Mouse (Mus musculus): ENCODE data around the gene Pot1a.
A peak's percentile ranks its signal among the peaks of the same experiment; 100 is the strongest.

The Pot1a gene

DNA sequence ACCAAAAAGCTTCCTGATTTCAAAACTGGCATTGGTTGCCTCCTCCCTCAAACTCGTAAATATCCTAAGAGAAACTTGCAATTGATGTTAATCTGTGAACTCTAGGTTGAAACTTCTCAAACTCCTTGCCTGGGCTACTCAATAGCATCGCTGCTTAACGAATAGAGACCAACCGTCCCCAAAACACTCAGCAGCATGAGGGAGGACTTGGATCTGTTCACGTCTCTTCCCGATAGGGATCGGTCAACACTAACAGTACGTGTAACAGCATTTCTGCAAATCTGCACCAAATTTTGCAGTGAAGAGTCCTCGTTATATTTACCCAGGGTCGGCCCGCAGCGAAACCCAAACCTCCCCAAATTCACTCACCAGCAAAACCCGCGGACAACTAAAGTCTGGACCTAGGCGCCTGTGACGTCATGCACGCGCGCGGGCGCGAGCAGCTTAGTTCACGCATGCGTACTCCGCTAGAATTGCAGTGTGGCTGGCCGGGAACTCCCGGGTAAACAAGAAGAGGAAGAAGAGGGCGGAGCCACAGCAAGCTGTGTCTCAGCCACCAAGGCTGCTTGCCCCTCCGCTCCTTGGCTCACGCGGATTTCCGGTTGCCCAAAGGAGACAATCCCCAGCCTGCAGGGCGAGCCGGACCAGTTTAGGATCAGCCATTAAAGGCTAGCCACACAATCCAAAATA is at the start of gene Pot1a:
TSS of gene Pot1a (minus strand) at position 441 of the 690 bp plus-strand sequence.
- peak; percentile 95 for DNase-seq (ENCODE audit: low spot score)

DNA sequence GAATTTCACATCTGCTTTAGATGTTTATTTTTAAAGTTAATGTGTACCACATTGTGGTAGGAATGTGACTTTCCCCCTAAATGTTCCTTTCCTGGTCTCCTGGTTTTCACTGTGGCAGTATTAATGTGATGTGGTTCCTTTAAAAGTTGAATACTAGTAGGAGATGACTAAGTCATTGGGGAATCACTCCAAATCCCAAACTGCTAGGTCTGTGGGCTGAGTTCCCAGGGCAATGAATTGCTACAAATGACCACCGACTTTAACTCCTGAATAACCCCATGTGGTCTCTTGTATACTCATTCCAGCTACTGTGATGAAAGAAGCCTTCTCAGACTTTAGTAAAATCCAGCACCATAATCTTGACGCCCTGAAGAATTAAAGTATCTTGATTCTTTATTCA is 27.2 kb upstream of the Pot1a start:
- no peak for DNase-seq (ENCODE audit: low spot score)

DNA sequence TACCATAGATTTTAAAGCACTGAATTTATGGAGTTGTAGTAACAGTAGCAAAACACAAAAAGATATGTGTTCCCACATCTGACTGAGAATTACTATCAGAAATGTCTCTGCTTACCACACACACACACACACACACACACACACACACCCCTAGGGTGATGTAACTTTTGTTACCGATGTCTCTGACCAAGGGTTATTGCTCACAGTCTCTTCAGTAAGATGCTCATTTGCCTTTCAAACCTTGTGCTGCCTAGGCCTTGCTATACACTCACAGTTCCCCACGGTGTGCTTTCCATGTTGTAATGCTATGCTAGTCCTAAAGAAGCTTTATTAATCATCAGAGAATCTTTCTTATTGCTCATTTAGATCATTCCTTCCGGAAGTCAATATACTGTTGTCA is 3.0 kb downstream of the Pot1a start:
- no peak for DNase-seq (ENCODE audit: low spot score)

DNA sequence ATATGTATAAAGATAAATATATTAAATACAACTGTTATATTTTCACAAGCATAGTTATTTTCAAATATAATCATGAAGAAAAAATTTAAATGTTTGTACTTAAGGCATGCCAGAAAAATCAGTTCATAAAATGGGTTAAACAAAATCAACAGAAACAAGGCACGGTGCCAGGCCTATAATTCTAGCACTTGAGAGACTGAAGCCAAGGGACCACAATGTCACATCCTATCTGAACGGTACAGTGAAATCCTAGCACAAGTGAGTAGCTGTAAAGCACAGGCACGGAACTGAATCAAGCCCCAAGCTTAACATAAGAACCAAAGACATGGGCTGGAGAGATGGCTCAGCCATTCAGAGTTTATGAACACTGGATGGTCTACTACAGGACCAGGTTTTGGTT is 6.8 kb downstream of the Pot1a start:
- no peak for DNase-seq (ENCODE audit: low spot score)

DNA sequence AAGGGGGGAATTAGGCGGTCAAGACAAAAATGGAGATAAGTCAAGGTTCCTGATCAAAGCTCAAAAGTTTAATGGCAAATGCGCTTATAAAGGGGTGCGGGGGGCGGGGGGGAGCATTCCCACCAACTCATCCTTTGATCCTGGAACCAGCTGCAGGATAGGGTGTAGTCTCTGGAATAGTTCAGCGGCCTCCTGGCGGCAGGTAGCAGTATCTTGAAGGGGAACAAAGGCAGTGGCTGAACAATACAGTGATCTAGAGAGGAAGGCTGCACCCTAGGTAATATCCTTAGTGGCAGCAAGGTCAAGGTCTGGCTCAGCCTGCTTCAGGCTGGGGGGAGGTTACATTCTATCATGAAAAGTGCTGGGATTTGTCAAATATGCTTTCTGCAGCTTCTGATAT is 7.8 kb downstream of the Pot1a start:
- no peak for DNase-seq (ENCODE audit: low spot score)

DNA sequence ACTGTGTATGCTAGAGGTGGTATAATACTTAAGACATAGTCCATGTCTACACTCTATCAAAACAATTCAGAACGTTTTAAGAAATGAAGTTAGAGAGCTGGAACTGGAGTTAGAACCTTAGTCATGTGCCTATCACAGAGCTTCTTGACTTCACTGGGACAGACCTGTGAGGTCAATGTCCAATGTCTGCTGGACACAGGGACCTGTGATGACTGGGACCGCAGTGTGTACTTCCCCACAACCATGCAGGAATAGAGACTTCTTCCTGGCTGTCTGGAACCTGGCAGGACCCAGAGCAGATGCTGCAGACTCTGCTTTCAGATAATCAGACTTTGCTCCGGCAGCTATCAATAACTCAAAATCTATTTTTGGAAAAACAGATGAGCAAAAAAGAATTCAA is 40.8 kb downstream of the Pot1a start:
- no peak for DNase-seq (ENCODE audit: low spot score)

DNA sequence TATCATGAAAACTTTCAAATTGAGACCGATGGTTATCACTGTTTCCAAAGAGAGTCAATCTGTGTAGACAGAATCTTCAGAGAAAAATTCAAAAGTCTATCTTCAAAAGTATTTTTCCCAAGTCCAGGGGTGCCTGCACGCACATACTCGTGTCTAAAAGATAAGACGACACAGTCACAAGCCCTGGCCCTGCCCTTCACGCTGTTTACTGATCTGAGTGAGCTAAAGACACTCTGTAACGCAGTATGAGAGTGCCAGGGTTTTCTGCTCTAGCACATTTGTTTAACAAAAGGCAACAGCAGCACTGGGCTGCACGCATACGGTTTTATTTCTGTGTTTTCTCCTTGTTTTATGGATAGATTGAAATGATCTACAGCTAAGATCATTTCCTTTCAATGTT is 41.5 kb downstream of the Pot1a start:
- no peak for DNase-seq (ENCODE audit: low spot score)

DNA sequence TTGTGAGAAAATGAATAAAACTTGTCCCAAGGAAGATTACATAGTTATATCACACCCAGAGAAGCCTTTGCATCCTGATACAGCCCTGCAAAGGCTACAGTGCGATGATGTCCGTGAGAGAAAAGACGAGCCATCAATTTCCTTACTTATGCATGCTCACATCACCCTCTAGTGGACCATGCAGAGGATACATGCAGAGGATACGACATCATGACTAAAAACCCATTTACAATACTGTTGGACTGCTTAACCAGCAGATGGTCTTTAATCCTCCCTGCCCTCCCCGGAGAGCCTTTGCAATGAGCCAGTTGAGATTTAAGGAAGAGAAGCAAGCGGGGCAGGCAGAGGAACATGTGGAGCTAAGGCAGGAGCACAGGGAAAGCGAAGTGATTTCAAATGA is 42.0 kb downstream of the Pot1a start:
- DNase-seq (ENCODE audit: low spot score): peak; percentile 40

DNA sequence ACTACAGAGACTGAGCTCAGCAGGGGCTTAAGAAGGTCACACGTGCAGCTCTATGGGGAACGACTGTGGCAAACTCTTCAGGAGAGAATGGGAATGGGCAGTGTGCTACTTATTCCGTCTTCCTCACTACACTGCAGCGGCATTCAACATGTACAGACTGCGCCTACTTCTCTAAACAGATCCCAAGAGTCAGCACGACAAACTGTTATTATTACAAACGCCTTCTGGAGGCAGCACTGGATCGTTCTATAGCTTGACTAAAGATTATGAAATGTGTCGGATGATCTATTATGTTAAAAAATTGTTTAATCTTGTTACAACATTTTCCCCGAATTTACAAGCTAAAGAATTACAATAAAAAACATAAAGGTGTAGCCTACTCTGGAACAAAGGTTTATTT is 42.8 kb downstream of the Pot1a start:
- no peak for DNase-seq (ENCODE audit: low spot score)

DNA sequence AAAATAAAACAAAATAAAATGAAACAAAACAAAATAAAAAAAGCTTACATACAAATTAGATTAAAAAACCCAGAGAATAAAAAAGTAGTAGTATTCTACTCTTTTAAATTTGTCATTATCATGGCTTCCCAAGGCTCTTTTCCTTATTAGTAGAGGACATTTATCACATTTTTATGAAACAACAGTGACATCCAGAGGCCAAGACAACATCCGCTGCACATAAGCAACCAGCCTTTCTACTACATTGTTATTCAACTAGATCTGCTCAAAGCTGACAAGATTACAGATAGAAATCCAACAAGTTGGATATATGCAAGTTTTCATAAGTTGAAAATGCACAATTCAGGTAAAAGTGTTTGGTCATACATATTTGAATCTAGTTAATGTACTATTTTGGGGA is 56.4 kb downstream of the Pot1a start:
- DNase-seq (ENCODE audit: low spot score): peak; percentile 21

DNA sequence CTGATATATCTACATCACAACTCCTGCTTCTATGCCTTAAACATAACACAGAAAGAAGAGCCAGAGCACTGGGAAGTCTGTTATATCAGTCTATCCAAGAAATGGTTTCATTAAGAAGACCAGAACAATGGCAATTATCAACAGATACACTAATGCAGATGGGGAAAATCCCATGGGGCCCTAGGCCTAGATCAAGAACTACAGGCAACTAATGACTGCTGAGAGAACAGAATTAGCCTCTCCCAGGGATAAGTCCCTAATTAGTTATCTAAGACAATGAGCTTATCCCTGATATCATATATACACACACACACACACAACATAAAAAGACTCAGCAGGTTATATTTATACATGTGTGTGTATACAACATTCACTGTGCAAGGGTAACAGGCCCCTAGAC is 72.5 kb downstream of the Pot1a start:
- DNase-seq (ENCODE audit: low spot score): no peak

DNA sequence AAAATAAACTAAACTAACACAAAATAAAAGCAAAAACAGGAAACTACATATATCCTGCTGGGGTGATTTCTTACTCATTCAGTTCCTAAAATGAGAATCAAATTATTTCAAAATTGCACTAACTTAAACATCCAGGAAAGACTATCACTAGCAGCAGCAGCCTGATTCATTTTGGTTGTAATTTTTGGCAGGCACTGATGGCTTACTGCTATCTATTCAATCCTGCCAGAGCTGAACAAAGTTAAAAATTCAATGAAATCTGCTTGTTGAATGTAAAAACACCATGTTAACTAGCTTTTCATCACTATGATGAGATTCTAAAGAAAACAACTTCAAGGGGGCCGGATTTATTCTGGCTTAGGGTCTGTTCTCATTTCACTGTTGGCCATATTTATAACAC is 82.5 kb downstream of the Pot1a start:
- DNase-seq (ENCODE audit: low spot score): no peak

DNA sequence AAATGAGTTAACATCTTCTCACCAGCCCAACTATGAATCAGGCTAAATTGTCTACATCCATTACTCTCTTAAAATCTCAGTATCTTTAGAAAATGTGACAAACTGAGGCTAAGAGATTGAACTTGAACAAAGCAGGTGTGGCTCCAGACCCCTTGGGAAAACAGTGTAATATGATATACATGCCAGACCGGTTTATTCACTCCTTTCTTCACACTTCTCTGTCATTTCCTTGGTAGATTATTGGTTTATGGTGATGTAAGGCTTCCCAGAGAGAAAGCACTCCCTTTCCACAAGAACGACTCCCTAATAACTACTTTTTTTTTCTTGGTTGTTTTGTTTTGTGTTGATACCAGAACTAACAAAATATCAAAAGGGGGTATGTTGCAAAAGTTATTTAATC is 98.4 kb downstream of the Pot1a start:
- DNase-seq (ENCODE audit: low spot score): no peak

DNA sequence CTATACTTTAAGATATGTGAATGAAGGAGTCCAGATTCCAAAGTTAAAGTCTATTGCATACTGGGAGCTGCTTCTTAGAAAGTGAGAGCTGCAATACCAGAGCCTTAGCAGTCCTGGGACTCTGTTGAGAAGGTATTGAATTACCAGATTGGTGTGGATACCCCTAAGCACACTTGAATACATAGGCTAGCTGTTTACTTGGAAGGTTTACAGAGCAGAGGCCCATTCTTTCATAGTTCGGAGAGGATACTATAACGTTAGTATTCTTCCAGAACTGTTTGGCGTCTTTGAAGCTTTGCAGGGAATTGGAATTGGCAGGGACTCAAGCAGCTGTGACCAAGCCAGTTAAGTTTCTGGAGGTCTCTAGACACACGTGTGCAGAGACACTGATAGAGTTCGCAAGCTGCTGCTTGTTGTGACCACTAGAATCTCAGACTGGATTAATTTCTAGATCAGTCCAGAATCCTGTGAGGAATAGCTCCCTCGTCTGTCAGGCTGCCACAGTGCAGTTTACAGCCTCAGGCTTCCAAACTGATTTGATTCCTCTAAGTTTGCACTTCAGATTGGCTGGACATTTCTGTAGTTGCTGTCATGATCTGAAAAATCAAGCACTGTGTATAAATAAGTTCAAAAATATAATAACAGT is 99.7 kb downstream of the Pot1a start:
- DNase-seq (ENCODE audit: low spot score): peak; percentile 55

DNA sequence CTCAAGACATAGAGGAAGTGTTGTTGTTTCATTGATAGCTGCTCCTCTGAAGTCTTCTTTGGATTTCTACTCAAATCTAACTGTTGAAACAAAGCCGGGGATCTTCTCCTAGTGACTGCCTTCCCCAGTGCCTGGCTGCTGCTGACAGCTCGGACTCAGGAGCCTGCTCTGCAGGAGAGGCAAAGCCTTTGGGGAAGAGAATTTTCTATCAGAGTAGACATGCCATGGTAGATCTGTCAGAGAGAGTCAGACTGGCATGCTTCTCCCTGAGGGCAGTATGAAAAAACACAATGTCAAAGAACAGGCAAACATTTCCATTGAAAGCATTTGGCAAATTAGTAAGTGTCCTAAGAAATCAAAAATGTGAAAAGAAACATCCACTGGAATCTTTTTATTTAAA is 109.1 kb downstream of the Pot1a start:
- DNase-seq (ENCODE audit: low spot score): no peak

Data from layer of hippocampus, adult 9-10 months (tissue).